Mouse (Mus musculus): ENCODE data around the gene Tmem30c.

DNA sequence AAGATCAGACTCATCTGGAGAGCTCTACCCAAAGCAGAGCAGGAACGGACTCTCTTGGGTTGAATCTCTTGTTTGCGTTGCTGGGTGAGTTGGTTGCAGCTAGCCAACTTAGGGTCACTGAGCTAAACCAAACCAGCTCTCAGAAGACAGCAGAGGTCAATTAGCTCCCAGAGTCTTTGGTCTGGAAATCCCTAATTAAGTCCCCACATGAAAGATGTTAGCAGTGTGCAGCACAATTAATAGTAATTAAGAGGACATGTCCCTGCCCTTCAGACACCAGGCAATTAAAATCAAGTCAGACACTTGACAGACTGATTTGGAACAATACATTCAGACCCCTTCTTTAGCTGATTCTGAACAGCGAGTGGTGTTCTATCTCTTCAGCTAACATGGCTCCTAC lies 21.6 kb upstream of the Tmem30c start:
- TF ChIP-seq CTCF (IDR thresholded peaks at IDR 0.05; ENCODE audit: low read depth, low read length) (no peak), POLR2A (IDR thresholded peaks at IDR 0.05; ENCODE audit: borderline replicate concordance, low read depth, low read length) (no peak)
